Comparison of ENCODE assay signal across 31 mouse cellular contexts in the genomic region with DNA sequence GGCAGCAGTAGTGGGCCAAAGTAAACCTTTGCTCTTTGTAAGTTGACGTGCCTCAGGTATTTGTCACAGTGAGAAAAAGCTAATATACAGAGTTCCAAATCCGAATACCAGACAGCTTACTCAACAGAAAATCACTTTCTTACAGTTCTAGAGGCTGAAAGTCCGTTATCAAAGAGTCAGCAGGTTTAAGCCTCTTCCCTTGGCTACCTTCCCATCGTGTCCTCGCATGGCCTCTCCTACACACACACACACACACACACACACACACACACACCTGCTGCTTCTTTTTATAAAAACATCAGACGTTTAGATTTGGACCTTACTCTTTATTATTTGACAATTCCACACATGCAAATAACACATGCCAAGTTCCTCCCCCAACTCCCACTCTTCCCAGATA. TPM values are rescaled to one million over a fixed set of nuclear protein-coding genes. Genes with fewer than 3 reads are reported as not detected.
A peak's percentile ranks its signal among the peaks of the same experiment; 100 is the strongest.
DNase-seq lines count a peak whose midpoint lies in the region; ATAC-seq and TF ChIP-seq lines count a peak whose summit lies in the region.
"Had no signal": no experiment of that assay in that cellular context is flagged by ENCODE, and none has a peak within 500 bp of the region (broad histone marks: within the 10 kb centered on the region; RNA-seq: fewer than 3 reads in every experiment).

No protein-coding gene starts in this region.

- no peak overlapping the region for H3K4me3 ChIP-seq in liver, adult 2 months (ENCODE audit: insufficient read depth, low read depth, low read length)
- no peak overlapping the region for H3K4me3 ChIP-seq in liver, embryonic 11.5 days (ENCODE audit: low read depth, low read length)
- H3K4me3 ChIP-seq in kidney, postnatal 0 days (replicated peaks; ENCODE audit: low read depth, low read length), result no peak overlapping the region
- H3K4me3 ChIP-seq: embryonic facial prominence, embryonic 13.5 days; forebrain, embryonic 12.5 days; heart, embryonic 15.5 days; hindbrain, embryonic 13.5 days; liver, embryonic 12.5 days; megakaryocyte, embryonic 14.5 days had no signal

- H3K27me3 ChIP-seq in liver, adult 2 months (ENCODE audit: control insufficient read depth, insufficient read depth, low read length), result no peaks in the 10 kb centered on the region
- H3K27me3 ChIP-seq in liver, embryonic 11.5 days (replicated peaks; ENCODE audit: control insufficient read depth, insufficient read depth, low read length), result no peaks in the 10 kb centered on the region
- no peaks in the 10 kb centered on the region for H3K27me3 ChIP-seq in kidney, postnatal 0 days (ENCODE audit: insufficient read depth, low read length)
- H3K27me3 ChIP-seq: embryonic facial prominence, embryonic 13.5 days; forebrain, embryonic 12.5 days; heart, embryonic 15.5 days; hindbrain, embryonic 13.5 days; liver, embryonic 12.5 days had no signal

- TF ChIP-seq POLR2A in liver, adult 2 months (IDR thresholded peaks at IDR 0.05; ENCODE audit: extremely low read depth, insufficient read depth, low read length), result no peak

- peaks cover 17% of the 10 kb centered on the region for H3K4me1 ChIP-seq in liver, adult 2 months (ENCODE audit: control insufficient read depth, insufficient read depth, low read length)
- H3K4me1 ChIP-seq in liver, embryonic 11.5 days (replicated peaks; ENCODE audit: control insufficient read depth, insufficient read depth, low read length), result no peaks in the 10 kb centered on the region
- no peaks in the 10 kb centered on the region for H3K4me1 ChIP-seq in kidney, postnatal 0 days (replicated peaks; ENCODE audit: insufficient read depth, low read length)
- H3K4me1 ChIP-seq: embryonic facial prominence, embryonic 13.5 days; forebrain, embryonic 12.5 days; heart, embryonic 15.5 days; hindbrain, embryonic 13.5 days had no signal

- H3K9me3 ChIP-seq in liver, embryonic 11.5 days (ENCODE audit: control insufficient read depth, low read length), result no peaks in the 10 kb centered on the region
- H3K9me3 ChIP-seq in kidney, postnatal 0 days (replicated peaks; ENCODE audit: low read length), result no peaks in the 10 kb centered on the region
- H3K9me3 ChIP-seq: embryonic facial prominence, embryonic 13.5 days; forebrain, embryonic 12.5 days; heart, embryonic 15.5 days; hindbrain, embryonic 13.5 days; liver, embryonic 12.5 days had no signal

- intact Hi-C loops in gastrocnemius, postnatal 36 days (cut with DNase I), result no loop called here

- H3K4me2 ChIP-seq in liver, embryonic 11.5 days, result no peak overlapping the region
- H3K4me2 ChIP-seq in kidney, postnatal 0 days (ENCODE audit: low read length), result no peak overlapping the region
- H3K4me2 ChIP-seq: embryonic facial prominence, embryonic 13.5 days; forebrain, embryonic 12.5 days; heart, embryonic 15.5 days; hindbrain, embryonic 13.5 days; liver, embryonic 12.5 days had no signal

- TF ChIP-seq CTCF in liver, adult 2 months (IDR thresholded peaks at IDR 0.05; ENCODE audit: low read depth, low read length), result no peak
- no peak for TF ChIP-seq CTCF in kidney, postnatal 0 days (IDR thresholded peaks at IDR 0.05; ENCODE audit: low read depth)

- no peak overlapping the region for H3K9ac ChIP-seq in liver, adult 2 months (ENCODE audit: low read depth, low read length)
- no peak overlapping the region for H3K9ac ChIP-seq in liver, embryonic 11.5 days (ENCODE audit: low read depth, low read length)
- H3K9ac ChIP-seq in kidney, postnatal 0 days (ENCODE audit: low read depth, low read length), result no peak overlapping the region
- H3K9ac ChIP-seq: embryonic facial prominence, embryonic 13.5 days; forebrain, embryonic 12.5 days; forebrain, postnatal 0 days; heart, embryonic 15.5 days; hindbrain, embryonic 13.5 days; liver, embryonic 12.5 days had no signal

- H3K27ac ChIP-seq in liver, adult 2 months (replicated peaks; ENCODE audit: insufficient read depth, low read depth, low read length), result peak overlapping the region; percentile 94
- no peak overlapping the region for H3K27ac ChIP-seq in liver, embryonic 11.5 days (ENCODE audit: low read depth, low read length)
- no peak overlapping the region for H3K27ac ChIP-seq in kidney, postnatal 0 days
- H3K27ac ChIP-seq: embryonic facial prominence, embryonic 13.5 days; forebrain, embryonic 12.5 days; heart, embryonic 15.5 days; hindbrain, embryonic 13.5 days; liver, embryonic 12.5 days had no signal

- ATAC-seq in liver, embryonic 11.5 days (replicated peaks; ENCODE audit: low FRiP score), result no peak
- ATAC-seq in kidney, postnatal 0 days (replicated peaks; ENCODE audit: low FRiP score, low read depth), result peak; percentile 52
- ATAC-seq: forebrain, postnatal 0 days; intestine, embryonic 16.5 days; liver, embryonic 12.5 days; lung, postnatal 0 days had no signal

- no peaks in the 10 kb centered on the region for H3K79me2 ChIP-seq in liver, adult 2 months (ENCODE audit: control insufficient read depth, insufficient read depth, low read length)

- H3K36me3 ChIP-seq in liver, adult 2 months (ENCODE audit: control insufficient read depth, insufficient read depth, low read length), result no peaks in the 10 kb centered on the region
- no peaks in the 10 kb centered on the region for H3K36me3 ChIP-seq in liver, embryonic 11.5 days (ENCODE audit: control insufficient read depth, insufficient read depth, low read length)
- no peaks in the 10 kb centered on the region for H3K36me3 ChIP-seq in kidney, postnatal 0 days (ENCODE audit: insufficient read depth, low read length)
- H3K36me3 ChIP-seq: embryonic facial prominence, embryonic 13.5 days; forebrain, embryonic 12.5 days; heart, embryonic 15.5 days; hindbrain, embryonic 13.5 days; liver, embryonic 12.5 days had no signal

- 13% methylated on average over 6 of the region's 6 CpGs for WGBS in liver, adult 2 months
- WGBS in liver, embryonic 11.5 days, result 72% methylated on average over 6 of the region's 6 CpGs
- WGBS in kidney, postnatal 0 days, result 60% methylated on average over 6 of the region's 6 CpGs

- peak; percentile 10 for DNase-seq in heart, postnatal 4 days
- DNase-seq in heart, adult 11 months, result no peak
- peak; percentile 92 for DNase-seq in liver, adult 2 months (ENCODE audit: extremely low read depth, low read depth, low spot score)
- no peak for DNase-seq in liver, embryonic 11.5 days (ENCODE audit: low spot score)
- DNase-seq in kidney, postnatal 0 days (ENCODE audit: low spot score), result no peak
- peak; percentile 70 to 83 for DNase-seq in kidney, postnatal 25 days
- no peak for DNase-seq in gastrocnemius, postnatal 36 days
- DNase-seq: adrenal gland, postnatal 14 days; B cell, adult 2 months; cerebellum, adult 11-12 months; cerebellum, adult 9-11 months; forebrain, postnatal 0 days; gastrocnemius, postnatal 10 days; heart, postnatal 36 days; lung, adult 18-20 months; lung, postnatal 4 days; midbrain, embryonic 14.5 days; thymus, adult 2 months; thymus, postnatal 36 days had no signal

RNA-seq across cellular contexts. Expression of a gene that starts 13.0 kb away (rescaled TPM):
- total RNA-seq in heart, postnatal 4 days (2021), result not detected
- not detected in 2 replicates for total RNA-seq in liver, adult 2 months (2014; rRNA removed)
- polyA plus RNA-seq in liver, adult 2 months (2012; rRNA removed), result 0.02 TPM in 1 of 2 replicates, not detected in the other
- not detected in 2 replicates for polyA plus RNA-seq in liver, embryonic 11.5 days (2014; fragmentation: Nextera tagmentation; extraction: Ambion mirVana)
- 73.8 and 93.1 TPM in 2 replicates for polyA plus RNA-seq in kidney, postnatal 0 days (2015; fragmentation: Nextera tagmentation; extraction: Ambion mirVana)
- not detected for total RNA-seq in gastrocnemius, postnatal 36 days (2021)
- total RNA-seq: adrenal gland, postnatal 14 days; gastrocnemius, postnatal 10 days; granulocyte monocyte progenitor cell, adult 5-6 weeks; heart, postnatal 36 days; monocyte, adult 5-6 weeks had no signal
- polyA plus RNA-seq: heart, embryonic 15.5 days; intestine, embryonic 16.5 days; limb, embryonic 11.5 days; liver, embryonic 12.5 days; lung, postnatal 0 days; neural tube, embryonic 14.5 days had no signal

RNA-seq across cellular contexts. Expression of a gene that starts 32.8 kb away (rescaled TPM):
- total RNA-seq in heart, postnatal 4 days (2021), result not detected
- 0.07 and 0.46 TPM in 2 replicates for total RNA-seq in liver, adult 2 months (2014; rRNA removed)
- polyA plus RNA-seq in liver, adult 2 months (2012; rRNA removed), result 0.36 and 0.50 TPM in 2 replicates
- polyA plus RNA-seq in liver, embryonic 11.5 days (2014; fragmentation: Nextera tagmentation; extraction: Ambion mirVana), result 0.12 TPM in 1 of 2 replicates, not detected in the other
- 0.17 and 0.18 TPM in 2 replicates for polyA plus RNA-seq in kidney, postnatal 0 days (2015; fragmentation: Nextera tagmentation; extraction: Ambion mirVana)
- total RNA-seq in gastrocnemius, postnatal 36 days (2021), result not detected
- total RNA-seq: heart, postnatal 36 days; monocyte, adult 5-6 weeks had no signal
- polyA plus RNA-seq: liver, embryonic 12.5 days had no signal

RNA-seq across cellular contexts. Expression of a gene that starts 39.8 kb away (rescaled TPM):
- total RNA-seq in heart, postnatal 4 days (2021), result not detected
- not detected in 2 replicates for total RNA-seq in liver, adult 2 months (2014; rRNA removed)
- polyA plus RNA-seq in liver, adult 2 months (2012; rRNA removed), result 0.02 TPM in 1 of 2 replicates, not detected in the other
- polyA plus RNA-seq in liver, embryonic 11.5 days (2014; fragmentation: Nextera tagmentation; extraction: Ambion mirVana), result 2.0 and 2.9 TPM in 2 replicates
- polyA plus RNA-seq in kidney, postnatal 0 days (2015; fragmentation: Nextera tagmentation; extraction: Ambion mirVana), result 19.2 and 25.5 TPM in 2 replicates
- not detected for total RNA-seq in gastrocnemius, postnatal 36 days (2021)
- total RNA-seq: granulocyte monocyte progenitor cell, adult 5-6 weeks; heart, postnatal 36 days; monocyte, adult 5-6 weeks had no signal
- polyA plus RNA-seq: embryonic facial prominence, embryonic 13.5 days; limb, embryonic 11.5 days had no signal

Comparison
In these comparisons a context has a peak if more than half of its experiments do, and no peak if none do; other contexts are left out.
1. DNase-seq: peak in heart, postnatal 4 days (single experiment), liver, adult 2 months (single experiment) and kidney, postnatal 25 days (2 of 2); none in heart, adult 11 months (single experiment), liver, embryonic 11.5 days (single experiment), kidney, postnatal 0 days (single experiment) and gastrocnemius, postnatal 36 days (0 of 2).